Mouse (Mus musculus) ovary, adult 18-20 months (tissue): ENCODE measurements around the gene Psrc1.

Experiments used
- DNase-seq: peaks from one replicate; pipeline ENCODE4 v3.0.0; 2022; ENCODE audit warnings: low spot score, mixed read lengths

The Psrc1 gene

GRCm38 (mm10) chr3:108386186-108386585 lies 2.5 kb downstream of the Psrc1 start:
- DNase-seq = no peak

- DNase-seq = peak; percentile 84
Observed at GRCm38 (mm10) chr3:108389111-108389545, 5.5 kb downstream of the Psrc1 start.

GRCm38 (mm10) chr3:108392299-108392698 lies 8.7 kb downstream of the Psrc1 start:
- no peak for DNase-seq

GRCm38 (mm10) chr3:108392793-108393192 lies 9.2 kb downstream of the Psrc1 start:
- DNase-seq = no peak

GRCm38 (mm10) chr3:108398281-108398680 lies 14.6 kb downstream of the Psrc1 start:
- no peak for DNase-seq

GRCm38 (mm10) chr3:108400442-108400841 lies 16.8 kb downstream of the Psrc1 start:
- no peak for DNase-seq

GRCm38 (mm10) chr3:108401692-108402527 lies 18.3 kb downstream of the Psrc1 start:
- DNase-seq = peak; percentile 87

- DNase-seq = no peak
Observed at GRCm38 (mm10) chr3:108402528-108402920, 18.9 kb downstream of the Psrc1 start.

GRCm38 (mm10) chr3:108405536-108406305 lies 22.1 kb downstream of the Psrc1 start:
- no peak for DNase-seq

GRCm38 (mm10) chr3:108406306-108406885 lies 22.8 kb downstream of the Psrc1 start:
- DNase-seq = no peak

GRCm38 (mm10) chr3:108408517-108409008 lies 24.9 kb downstream of the Psrc1 start:
- no peak for DNase-seq

GRCm38 (mm10) chr3:108409656-108410358 lies 26.2 kb downstream of the Psrc1 start:
- DNase-seq = no peak

- no peak for DNase-seq
Observed at GRCm38 (mm10) chr3:108410359-108410714, 26.7 kb downstream of the Psrc1 start.

- no peak for DNase-seq
Observed at GRCm38 (mm10) chr3:108411026-108411753, 27.6 kb downstream of the Psrc1 start.

- peak; percentile 50 for DNase-seq
Observed at GRCm38 (mm10) chr3:108411754-108412121, 28.1 kb downstream of the Psrc1 start.

GRCm38 (mm10) chr3:108413634-108414360 lies 30.2 kb downstream of the Psrc1 start:
- DNase-seq = no peak

GRCm38 (mm10) chr3:108414857-108415830 lies 31.5 kb downstream of the Psrc1 start, which contains the start of gene Celsr2:
Gene Celsr2 (minus strand): TSS chr3:108415552.
- no peak for DNase-seq

GRCm38 (mm10) chr3:108415831-108416223 lies 32.2 kb downstream of the Psrc1 start:
- DNase-seq = peak; percentile 56

- DNase-seq = no peak
Observed at GRCm38 (mm10) chr3:108423006-108423405, 39.4 kb downstream of the Psrc1 start.
